Mouse (Mus musculus) kidney, adult 10 weeks (tissue): Measurements from ENCODE around the gene Lpcat3. TPM values are rescaled to one million over a fixed set of nuclear protein-coding genes. Genes with fewer than 3 reads are reported as not detected.

Experiments
- polyA plus RNA-seq: library from polyadenylated mRNA; stranded (reverse); fragments of 350-450 nt; fragmentation: Illumina TruSeq; extraction: RNeasy Lipid Tissue Mini Kit (QIAGEN cat#74804); gene quantifications from one replicate; pipeline ENCODE4 v1.2.3, GENCODE M21; 2014; ENCODE audit warnings: low read depth, low replicate concordance

The Lpcat3 gene
- 51.6 TPM for polyA plus RNA-seq

DNA sequence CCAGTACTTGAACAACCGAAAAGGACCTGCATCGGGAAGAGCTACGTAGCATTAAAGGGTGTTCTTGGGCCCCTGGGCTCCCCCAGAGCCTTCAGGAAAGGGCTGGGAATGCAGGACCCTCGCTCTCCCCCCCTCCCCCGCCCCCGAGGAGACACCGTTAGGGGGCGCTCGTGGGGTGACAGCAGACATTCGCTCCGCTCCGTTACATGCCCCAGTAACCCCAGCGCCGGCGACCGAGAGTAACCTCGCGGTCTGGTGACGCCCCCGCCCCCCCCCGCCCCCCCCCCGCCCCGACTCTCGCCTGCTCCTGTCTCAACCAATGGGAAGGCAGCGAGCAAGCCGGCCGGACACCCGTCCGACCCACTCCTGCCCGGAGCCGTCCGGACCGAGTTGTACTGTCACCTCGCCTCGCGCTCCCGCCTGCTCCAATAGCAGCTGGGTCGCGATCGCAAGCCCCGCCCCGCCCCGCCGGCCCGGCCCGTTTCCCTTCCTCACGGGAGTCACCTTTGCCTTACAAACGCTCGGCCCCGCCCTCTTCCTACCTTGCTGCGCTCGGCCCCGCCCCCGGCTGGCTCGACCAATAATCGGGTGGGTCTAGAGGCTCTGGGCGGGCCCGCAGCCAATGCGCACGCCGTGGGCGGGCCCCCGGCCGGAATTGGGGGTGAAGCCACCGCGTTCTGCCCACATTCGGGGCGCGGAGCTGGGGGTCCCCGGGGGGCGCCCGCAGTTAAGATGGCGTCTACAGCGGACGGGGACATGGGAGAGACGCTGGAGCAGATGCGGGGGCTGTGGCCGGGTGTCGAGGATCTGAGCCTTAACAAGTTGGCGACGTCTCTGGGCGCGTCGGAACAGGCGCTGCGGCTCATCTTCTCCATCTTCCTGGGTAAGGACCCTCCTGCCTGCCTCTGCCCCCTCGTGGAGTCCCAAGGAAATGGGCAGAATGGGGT, at the start of gene Lpcat3:
TSS of gene Lpcat3 (plus strand) at position 551 of the 947 bp plus-strand sequence.

GRCm38 (mm10) chr6:124635985-124636384, 26.8 kb upstream of the Lpcat3 start, which contains the start of gene C1s2:
Gene C1s2, minus strand, starts transcription at chr6:124636085.

DNA sequence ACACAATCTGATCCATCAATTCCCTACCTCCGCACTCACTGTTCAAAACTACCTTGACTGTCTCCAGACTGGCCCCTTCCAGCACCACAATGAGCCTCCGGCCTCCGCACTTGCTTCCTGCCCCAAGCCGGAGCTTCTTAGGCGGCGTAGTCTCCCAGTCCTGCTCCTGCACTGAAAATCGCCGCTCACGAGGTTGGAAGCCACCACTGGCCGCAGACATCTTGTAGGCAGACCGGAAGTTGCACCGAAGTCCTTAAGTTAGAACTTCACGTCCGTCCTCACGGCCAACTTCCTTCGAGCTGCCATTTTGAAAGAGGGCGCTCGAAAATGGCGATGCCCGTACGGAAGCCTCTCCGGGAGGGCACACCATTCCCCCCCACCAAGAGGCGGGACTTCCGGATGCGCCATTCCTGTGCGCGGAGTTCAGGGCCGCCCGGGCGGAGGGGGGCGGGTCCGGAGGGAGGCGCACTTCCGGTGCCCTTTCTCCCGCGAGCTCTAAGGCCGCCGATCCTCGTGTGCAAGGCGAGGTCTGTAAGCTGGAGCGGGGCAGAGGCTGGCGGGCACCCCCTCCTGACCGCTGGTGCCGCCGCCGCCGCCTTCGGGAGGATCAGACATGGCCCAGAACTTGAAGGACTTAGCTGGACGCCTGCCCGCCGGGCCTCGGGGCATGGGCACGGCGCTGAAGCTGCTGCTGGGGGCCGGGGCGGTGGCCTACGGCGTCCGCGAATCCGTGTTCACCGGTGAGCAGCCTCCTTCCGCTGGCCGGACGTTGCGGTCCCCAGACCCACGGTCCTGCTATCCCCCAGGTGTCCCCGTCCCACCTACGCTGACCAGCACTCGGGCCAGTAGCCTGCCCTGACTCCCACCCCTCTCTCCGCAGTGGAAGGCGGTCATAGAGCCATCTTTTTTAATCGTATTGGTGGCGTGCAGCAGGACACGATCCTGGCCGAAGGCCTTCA, 49.3 kb downstream of the Lpcat3 start, which contains the start of the genes Emg1 and Phb2:
TSS of gene Emg1 (minus strand) at position 355 of the 959 bp plus-strand sequence.
TSS of gene Phb2 (plus strand) at position 513 of the 959 bp plus-strand sequence.

DNA sequence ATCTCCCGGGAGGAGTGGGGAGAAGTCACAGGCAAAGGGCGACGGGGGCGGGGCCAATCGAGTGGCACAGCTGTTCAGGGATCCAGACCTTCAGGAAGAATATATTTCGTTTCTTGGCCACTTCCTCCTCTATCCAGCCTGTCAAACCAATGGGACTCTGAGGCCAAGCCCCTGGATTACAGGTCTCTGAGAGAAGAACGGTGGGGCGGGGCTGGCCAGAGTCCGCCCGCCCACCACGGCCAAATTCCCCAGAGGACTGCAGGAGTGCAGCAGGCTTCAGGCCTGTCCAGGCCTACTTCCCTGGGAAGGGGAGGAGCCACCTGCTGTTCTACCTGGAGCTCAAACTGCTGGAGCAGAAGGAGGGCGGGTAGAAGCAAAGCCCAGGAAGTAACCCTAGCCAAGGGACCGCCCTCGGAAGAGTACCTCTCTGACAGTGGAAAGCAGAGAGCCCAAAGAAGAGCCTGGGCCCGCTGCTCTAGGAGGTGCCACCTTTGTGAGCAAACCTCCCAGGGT, 75.7 kb downstream of the Lpcat3 start, which contains the start of gene Ptpn6:
TSS of gene Ptpn6 (minus strand) at position 204 of the 513 bp plus-strand sequence.

DNA sequence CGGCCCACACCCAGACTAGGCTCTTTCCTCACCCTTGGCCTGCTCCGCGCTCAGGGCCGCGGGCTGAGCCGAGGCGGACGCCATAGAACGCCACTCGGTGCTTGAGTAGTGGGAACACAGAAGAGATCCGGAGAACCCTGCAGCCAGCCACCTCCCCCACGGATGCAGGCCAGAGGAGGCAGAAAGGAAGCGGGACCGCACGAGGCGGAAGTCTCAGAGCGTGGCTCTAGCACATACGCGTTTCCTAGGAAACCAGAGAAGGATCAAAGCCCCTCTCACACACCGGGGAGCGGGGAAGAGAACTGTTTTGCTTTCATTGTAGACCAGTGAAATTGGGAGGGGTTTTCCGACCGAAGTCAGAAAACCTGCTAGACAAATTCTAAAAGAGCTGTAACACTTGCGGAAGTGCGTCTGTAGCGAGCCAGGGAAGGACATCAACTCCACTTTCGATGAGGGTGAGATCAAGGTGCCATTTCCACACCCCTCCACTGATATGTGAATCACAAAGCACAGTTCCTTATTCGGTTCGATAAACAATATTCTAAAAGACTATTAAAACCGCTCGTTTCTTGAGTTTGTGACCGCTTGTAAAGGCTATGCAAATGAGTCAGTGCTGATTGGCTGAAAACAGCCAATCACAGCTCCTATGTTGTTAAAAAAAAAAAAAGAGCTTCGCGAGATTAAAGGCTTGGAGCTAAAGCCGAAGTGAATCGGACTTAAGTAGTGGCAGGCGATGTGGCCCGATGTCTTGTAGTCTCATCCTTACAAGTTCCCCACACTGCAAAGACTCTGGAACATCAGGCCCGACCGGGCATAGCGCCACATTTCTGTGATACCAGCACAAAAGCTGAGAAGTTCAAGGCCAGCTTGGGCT, 78.3 kb downstream of the Lpcat3 start, which contains the start of gene Grcc10:
TSS of gene Grcc10 (minus strand) at position 487 of the 874 bp plus-strand sequence.

Other genes starting within 250 kb of the Lpcat3 start
- gene Pex5, start 248.0 kb upstream of the Lpcat3 start, polyA plus RNA-seq = 15.4 TPM
- gene Clstn3, start 198.2 kb upstream of the Lpcat3 start, polyA plus RNA-seq = not detected
- 5.5 TPM for gene C1rl, start 169.9 kb upstream of the Lpcat3 start, polyA plus RNA-seq
- 6.9 TPM for gene C1ra, start 150.6 kb upstream of the Lpcat3 start, polyA plus RNA-seq
- gene C1s1, start 120.7 kb upstream of the Lpcat3 start, polyA plus RNA-seq = 38.4 TPM
- gene C1rb, start 92.7 kb upstream of the Lpcat3 start, polyA plus RNA-seq = not detected
- gene C1s2, start 26.9 kb upstream of the Lpcat3 start, polyA plus RNA-seq = 0.20 TPM
- 19.5 TPM for gene Emg1, start 49.2 kb downstream of the Lpcat3 start, polyA plus RNA-seq
- 27.3 TPM for gene Phb2, start 49.3 kb downstream of the Lpcat3 start, polyA plus RNA-seq
- gene Ptpn6, start 75.7 kb downstream of the Lpcat3 start, polyA plus RNA-seq = 1.1 TPM
- 2.9 TPM for gene Grcc10, start 78.3 kb downstream of the Lpcat3 start, polyA plus RNA-seq
- not detected for gene Gm45234, start 93.0 kb downstream of the Lpcat3 start, polyA plus RNA-seq
- gene Atn1, start 93.5 kb downstream of the Lpcat3 start, polyA plus RNA-seq = 1.1 TPM
- gene Eno2, start 106.6 kb downstream of the Lpcat3 start, polyA plus RNA-seq = not detected
- gene Lrrc23, start 116.7 kb downstream of the Lpcat3 start, polyA plus RNA-seq = not detected
- 0.36 TPM for gene Spsb2, start 145.6 kb downstream of the Lpcat3 start, polyA plus RNA-seq
- 40.9 TPM for gene Tpi1, start 151.3 kb downstream of the Lpcat3 start, polyA plus RNA-seq
- gene Usp5, start 166.5 kb downstream of the Lpcat3 start, polyA plus RNA-seq = 17.3 TPM
- 0.69 TPM for gene Cdca3, start 166.5 kb downstream of the Lpcat3 start, polyA plus RNA-seq
- not detected for gene Gnb3, start 177.2 kb downstream of the Lpcat3 start, polyA plus RNA-seq
- not detected for gene P3h3, start 194.7 kb downstream of the Lpcat3 start, polyA plus RNA-seq
- gene Gpr162, start 201.0 kb downstream of the Lpcat3 start, polyA plus RNA-seq = not detected
- 0.36 TPM for gene Cd4, start 225.2 kb downstream of the Lpcat3 start, polyA plus RNA-seq
- gene Lag3, start 248.7 kb downstream of the Lpcat3 start, polyA plus RNA-seq = not detected